ENCODE assay signal across 18 mouse cellular contexts in the genomic region with DNA sequence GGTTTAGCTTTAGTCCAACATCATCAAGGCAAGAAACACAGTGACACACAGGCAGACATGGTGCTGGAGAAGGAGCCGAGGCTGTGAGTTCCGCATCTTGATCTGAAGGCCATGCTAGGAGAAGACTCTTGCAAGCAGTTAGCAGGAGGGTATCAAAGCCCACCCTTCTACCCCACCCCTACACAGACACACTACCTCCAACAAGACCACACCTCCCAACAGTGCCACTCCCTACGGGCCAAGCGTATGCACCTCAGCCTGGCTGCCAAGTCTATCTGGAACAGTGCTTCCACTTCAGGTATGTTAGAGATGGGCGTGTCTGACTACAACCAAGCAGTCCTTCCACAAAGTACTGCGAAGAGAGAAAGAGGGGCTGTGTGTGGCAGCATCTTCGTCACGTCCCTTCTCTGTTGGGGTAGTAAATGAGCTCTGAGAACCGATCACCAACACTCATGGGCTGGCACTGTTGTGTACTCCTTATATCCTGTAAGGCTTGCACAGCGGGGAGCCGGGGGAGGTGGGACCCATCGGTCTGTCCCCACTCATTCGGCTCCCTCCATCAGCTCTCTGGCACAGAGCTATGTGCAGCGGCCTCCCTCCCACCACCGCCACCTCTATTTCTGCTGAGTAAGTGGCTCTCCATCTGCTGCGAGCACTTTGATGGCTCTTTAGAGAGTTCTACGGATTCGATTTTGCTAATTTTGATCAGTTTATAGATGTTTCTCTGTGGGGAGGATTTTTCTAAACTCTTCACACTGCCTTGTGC. TPM values are rescaled to one million over a fixed set of nuclear protein-coding genes. Genes with fewer than 3 reads are reported as not detected.
DNase-seq lines count a peak whose midpoint lies in the region; ATAC-seq and TF ChIP-seq lines count a peak whose summit lies in the region.
"Had no signal": no experiment of that assay in that cellular context is flagged by ENCODE, and none has a peak within 500 bp of the region (broad histone marks: within the 10 kb centered on the region; RNA-seq: fewer than 3 reads in every experiment).

No protein-coding gene starts in this region.

- H3K27ac ChIP-seq in hindbrain, embryonic 14.5 days = no peak overlapping the region
- no peak overlapping the region for H3K27ac ChIP-seq in hindbrain, postnatal 0 days
- H3K27ac ChIP-seq in lung, postnatal 0 days (ENCODE audit: low read length) = no peak overlapping the region
- no peak overlapping the region for H3K27ac ChIP-seq in thymus, adult 2 months (ENCODE audit: control insufficient read depth, insufficient read depth, low read length)
- H3K27ac ChIP-seq: heart, adult 2 months; liver, embryonic 12.5 days had no signal

- no peak for DNase-seq in hindbrain, embryonic 14.5 days (ENCODE audit: low spot score)
- DNase-seq in hindbrain, postnatal 0 days (ENCODE audit: low spot score) = no peak
- DNase-seq in lung, postnatal 0 days (ENCODE audit: low spot score) = peak; percentile 33
- no peak for DNase-seq in lung, postnatal 14 days
- DNase-seq in layer of hippocampus, adult 8-10 months (ENCODE audit: low spot score in 2 of 2) = peak; percentile 11 to 48
- DNase-seq in right cerebral cortex, postnatal 10 days (ENCODE audit: low spot score in 2 of 2) = peak; percentile 36 to 44
- DNase-seq in thymus, adult 2 months = no peak
- no peak for DNase-seq in heart, postnatal 14 days
- DNase-seq: cerebellum, adult 9-10 months; embryo, embryonic 11 days; heart, adult 2 months; heart, postnatal 36 days; kidney, adult 18-20 months had no signal

- H3K4me1 ChIP-seq in hindbrain, embryonic 14.5 days (replicated peaks; ENCODE audit: control insufficient read depth, insufficient read depth, low read length) = no peaks in the 10 kb centered on the region
- H3K4me1 ChIP-seq in hindbrain, postnatal 0 days (ENCODE audit: insufficient read depth, low read length) = no peaks in the 10 kb centered on the region
- no peaks in the 10 kb centered on the region for H3K4me1 ChIP-seq in lung, postnatal 0 days (ENCODE audit: insufficient read depth, low read depth, low read length)
- no peaks in the 10 kb centered on the region for H3K4me1 ChIP-seq in thymus, adult 2 months (replicated peaks; ENCODE audit: control insufficient read depth, insufficient read depth, low read length)
- H3K4me1 ChIP-seq: liver, embryonic 12.5 days had no signal

- no peaks in the 10 kb centered on the region for H3K36me3 ChIP-seq in hindbrain, embryonic 14.5 days (replicated peaks; ENCODE audit: control insufficient read depth, insufficient read depth)
- no peaks in the 10 kb centered on the region for H3K36me3 ChIP-seq in hindbrain, postnatal 0 days (ENCODE audit: insufficient read depth, low read length)
- no peaks in the 10 kb centered on the region for H3K36me3 ChIP-seq in lung, postnatal 0 days (ENCODE audit: insufficient read depth, low read length)
- H3K36me3 ChIP-seq in thymus, adult 2 months (ENCODE audit: control insufficient read depth, insufficient read depth, low read length) = no peaks in the 10 kb centered on the region
- H3K36me3 ChIP-seq: liver, embryonic 12.5 days had no signal

- H3K4me2 ChIP-seq in hindbrain, embryonic 14.5 days (replicated peaks) = no peak overlapping the region
- no peak overlapping the region for H3K4me2 ChIP-seq in hindbrain, postnatal 0 days (ENCODE audit: low read depth, low read length)
- no peak overlapping the region for H3K4me2 ChIP-seq in lung, postnatal 0 days (replicated peaks; ENCODE audit: low read depth, low read length)
- H3K4me2 ChIP-seq: liver, embryonic 12.5 days had no signal

- WGBS in hindbrain, embryonic 14.5 days = 77% methylated on average over 18 of the region's 18 CpGs
- WGBS in hindbrain, postnatal 0 days = 76% methylated on average over 18 of the region's 18 CpGs
- 55% methylated on average over 18 of the region's 18 CpGs for WGBS in lung, postnatal 0 days
- 94% methylated on average over 18 of the region's 18 CpGs for WGBS in thymus, adult 2 months

- TF ChIP-seq EP300 in lung, postnatal 0 days (IDR thresholded peaks at IDR 0.05) = no peak

- no peaks in the 10 kb centered on the region for H3K27me3 ChIP-seq in hindbrain, embryonic 14.5 days (ENCODE audit: control insufficient read depth, insufficient read depth, low read length)
- H3K27me3 ChIP-seq in hindbrain, postnatal 0 days (ENCODE audit: insufficient read depth, low read length) = no peaks in the 10 kb centered on the region
- H3K27me3 ChIP-seq in lung, postnatal 0 days (replicated peaks; ENCODE audit: insufficient read depth, low read length) = no peaks in the 10 kb centered on the region
- H3K27me3 ChIP-seq in thymus, adult 2 months (ENCODE audit: control insufficient read depth, insufficient read depth, low read length) = no peaks in the 10 kb centered on the region

- no peak overlapping the region for H3K9ac ChIP-seq in hindbrain, embryonic 14.5 days
- no peak overlapping the region for H3K9ac ChIP-seq in hindbrain, postnatal 0 days (replicated peaks; ENCODE audit: low read length)
- no peak overlapping the region for H3K9ac ChIP-seq in lung, postnatal 0 days (replicated peaks; ENCODE audit: low read depth)
- H3K9ac ChIP-seq: liver, embryonic 12.5 days had no signal

- peak; percentile 48; the same call in 1 of the 2 replicates for ATAC-seq in hindbrain, embryonic 14.5 days (ENCODE audit: low FRiP score)
- no peak for ATAC-seq in hindbrain, postnatal 0 days
- ATAC-seq in lung, postnatal 0 days = peak; percentile 25; the same call in 1 of the 2 replicates
- ATAC-seq: CD4-positive, CD25-positive, alpha-beta regulatory T cell, adult 4 months; liver, embryonic 12.5 days had no signal

- intact Hi-C loops in heart, postnatal 14 days (cut with DNase I) = no loop called here

- no peak for TF ChIP-seq CTCF in hindbrain, postnatal 0 days (IDR thresholded peaks at IDR 0.05; ENCODE audit: low read depth)
- TF ChIP-seq CTCF in lung, postnatal 0 days (IDR thresholded peaks at IDR 0.05) = no peak
- TF ChIP-seq CTCF in thymus, adult 2 months (IDR thresholded peaks at IDR 0.05; ENCODE audit: borderline replicate concordance, control insufficient read depth, extremely low read depth, insufficient read depth, low read length, poor library complexity) = no peak

- no peak overlapping the region for H3K4me3 ChIP-seq in hindbrain, embryonic 14.5 days (replicated peaks; ENCODE audit: low read length)
- no peak overlapping the region for H3K4me3 ChIP-seq in hindbrain, postnatal 0 days (ENCODE audit: low read length)
- H3K4me3 ChIP-seq in lung, postnatal 0 days (ENCODE audit: low read depth, low read length) = no peak overlapping the region
- no peak overlapping the region for H3K4me3 ChIP-seq in thymus, adult 2 months (ENCODE audit: control insufficient read depth, insufficient read depth, low read length)
- H3K4me3 ChIP-seq: heart, adult 2 months; liver, embryonic 12.5 days had no signal

- TF ChIP-seq POLR2A in thymus, adult 2 months (IDR thresholded peaks at IDR 0.05; ENCODE audit: control insufficient read depth, extremely low read depth, insufficient read depth, low read length, poor library complexity) = no peak

- H3K9me3 ChIP-seq in hindbrain, embryonic 14.5 days (ENCODE audit: control insufficient read depth, low read length) = no peaks in the 10 kb centered on the region
- no peaks in the 10 kb centered on the region for H3K9me3 ChIP-seq in hindbrain, postnatal 0 days (ENCODE audit: low read length)
- H3K9me3 ChIP-seq in lung, postnatal 0 days (ENCODE audit: low read length) = no peaks in the 10 kb centered on the region
- H3K9me3 ChIP-seq: liver, embryonic 12.5 days had no signal

RNA-seq across cellular contexts. Expression of a gene that starts 33.1 kb away (rescaled TPM):
- polyA plus RNA-seq in hindbrain, embryonic 14.5 days (2014; fragmentation: Nextera tagmentation; extraction: Ambion mirVana) = not detected in 2 replicates
- total RNA-seq in hindbrain, postnatal 0 days (2014; rRNA removed) = not detected in 2 replicates
- 0.19 TPM in 1 of 2 replicates, not detected in the other for polyA plus RNA-seq in hindbrain, postnatal 0 days (2015; fragmentation: Nextera tagmentation; extraction: Ambion mirVana)
- polyA plus RNA-seq in lung, postnatal 0 days (2015; fragmentation: Nextera tagmentation; extraction: Ambion mirVana) = 0.10 and 0.11 TPM in 2 replicates
- not detected for total RNA-seq in layer of hippocampus, adult 8-10 months (2022)
- 0.10 TPM in 1 of 2 replicates, not detected in the other for polyA plus RNA-seq in thymus, adult 2 months (2012; rRNA removed)
- not detected for total RNA-seq in heart, postnatal 14 days (2021)
- total RNA-seq: heart, adult 2 months; heart, postnatal 36 days; layer of hippocampus, postnatal 14 days; megakaryocyte progenitor cell, adult 5-6 weeks had no signal
- polyA plus RNA-seq: CD4-positive, CD25-positive, alpha-beta regulatory T cell, adult 4 months; heart, adult 2 months; liver, embryonic 12.5 days; spleen, adult 2 months had no signal

Comparison
In these comparisons a context has a peak if more than half of its experiments do, and no peak if none do; other contexts are left out.
1. DNase-seq: peak in lung, postnatal 0 days (single experiment), layer of hippocampus, adult 8-10 months (2 of 2) and right cerebral cortex, postnatal 10 days (2 of 2); none in hindbrain, embryonic 14.5 days (single experiment), hindbrain, postnatal 0 days (single experiment), lung, postnatal 14 days (single experiment), thymus, adult 2 months (single experiment) and heart, postnatal 14 days (0 of 2).